Mouse (Mus musculus) lung, postnatal 10 days (tissue): ENCODE measurements at regions not wholly inside any gene's neighbourhood (a gene's known extent, or its start where the extent isn't known, plus 50 kb on each side); places are given as distances from the start of the nearest gene placed in this dataset.

Experiments used
- DNase-seq: peaks from one replicate; pipeline ENCODE4 v3.0.0; 2021

GRCm38 (mm10) chr9:101546213-101546832, 294.7 kb upstream of the Ppp2r3a start:
- no peak for DNase-seq

DNA sequence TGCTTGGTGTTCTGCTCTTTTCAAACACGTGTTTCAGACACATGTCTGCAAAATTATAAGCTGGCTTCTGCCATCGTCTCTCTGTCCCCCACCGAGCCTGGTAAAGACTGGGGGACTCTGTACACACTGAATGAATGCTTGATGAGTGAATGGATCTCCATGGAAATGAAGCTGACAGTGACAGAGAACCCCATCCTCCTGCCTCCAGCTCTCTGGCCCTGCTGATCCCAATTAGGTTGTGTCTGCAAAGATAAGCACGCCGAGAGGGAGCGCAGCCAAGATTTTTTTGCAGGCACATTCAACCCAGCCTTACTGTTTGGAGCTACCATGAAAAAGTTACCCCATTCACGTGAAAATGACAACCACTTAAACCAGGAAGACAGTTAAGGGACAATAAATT, 266.5 kb upstream of the Ppp2r3a start:
- DNase-seq = no peak

DNA sequence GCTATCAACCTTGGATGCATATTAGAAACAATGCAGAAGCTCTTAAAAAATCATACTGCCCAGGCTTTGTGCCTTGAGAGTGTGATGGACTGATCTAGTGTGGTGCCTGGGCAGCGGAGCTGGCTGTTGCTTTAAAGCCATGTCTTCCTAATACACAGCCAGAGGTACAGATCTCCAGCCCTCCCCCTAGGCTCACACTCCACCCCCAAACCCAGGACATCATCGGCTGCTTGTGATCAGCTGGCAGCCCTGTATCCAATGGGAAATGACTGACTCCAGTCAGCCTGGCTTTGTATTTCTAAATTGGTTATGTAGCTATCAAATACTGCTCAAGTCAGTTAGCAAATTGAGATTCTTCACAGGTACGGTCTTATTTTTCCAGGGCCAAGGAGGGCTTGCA, 259.2 kb upstream of the Ppp2r3a start:
- DNase-seq = no peak

- DNase-seq = no peak
These were observed 257.6 kb upstream of the Ppp2r3a start for GRCm38 (mm10) chr9:101509196-101509595.

GRCm38 (mm10) chr9:101507023-101507690, 255.6 kb upstream of the Ppp2r3a start:
- DNase-seq = no peak

- DNase-seq = peak; percentile 33
These were observed 250.3 kb upstream of the Ppp2r3a start for GRCm38 (mm10) chr9:101501706-101502465.

- no peak for DNase-seq
These were observed 249.4 kb upstream of the Ppp2r3a start for GRCm38 (mm10) chr9:101501036-101501435.

GRCm38 (mm10) chr9:101498721-101499120, 247.1 kb upstream of the Ppp2r3a start:
- no peak for DNase-seq

GRCm38 (mm10) chr9:101495768-101496167, 244.2 kb upstream of the Ppp2r3a start:
- DNase-seq = no peak

GRCm38 (mm10) chr9:101489013-101489412, 237.4 kb upstream of the Ppp2r3a start:
- DNase-seq = no peak

DNA sequence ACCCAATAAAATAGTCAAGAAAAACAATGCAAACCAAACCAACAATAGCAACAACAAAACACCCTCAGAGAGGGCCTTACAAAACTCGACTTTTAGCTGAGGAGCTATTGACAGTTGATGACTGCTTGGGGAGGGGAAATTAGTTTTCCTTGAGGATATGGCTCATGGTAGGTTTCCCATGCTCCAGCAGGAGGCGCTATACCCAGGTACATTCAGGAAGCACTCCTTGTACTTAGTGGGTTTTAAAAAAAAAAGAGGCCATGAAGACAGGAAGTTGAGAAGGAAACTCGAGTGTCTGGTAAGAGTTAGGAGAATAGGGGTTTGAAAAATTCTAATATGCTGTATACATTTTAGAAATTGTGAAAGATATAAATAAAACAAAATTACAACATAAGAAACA, 224.6 kb upstream of the Ppp2r3a start:
- DNase-seq = no peak

- DNase-seq = no peak
These were observed 221.5 kb upstream of the Ppp2r3a start for GRCm38 (mm10) chr9:101473074-101473461.

DNA sequence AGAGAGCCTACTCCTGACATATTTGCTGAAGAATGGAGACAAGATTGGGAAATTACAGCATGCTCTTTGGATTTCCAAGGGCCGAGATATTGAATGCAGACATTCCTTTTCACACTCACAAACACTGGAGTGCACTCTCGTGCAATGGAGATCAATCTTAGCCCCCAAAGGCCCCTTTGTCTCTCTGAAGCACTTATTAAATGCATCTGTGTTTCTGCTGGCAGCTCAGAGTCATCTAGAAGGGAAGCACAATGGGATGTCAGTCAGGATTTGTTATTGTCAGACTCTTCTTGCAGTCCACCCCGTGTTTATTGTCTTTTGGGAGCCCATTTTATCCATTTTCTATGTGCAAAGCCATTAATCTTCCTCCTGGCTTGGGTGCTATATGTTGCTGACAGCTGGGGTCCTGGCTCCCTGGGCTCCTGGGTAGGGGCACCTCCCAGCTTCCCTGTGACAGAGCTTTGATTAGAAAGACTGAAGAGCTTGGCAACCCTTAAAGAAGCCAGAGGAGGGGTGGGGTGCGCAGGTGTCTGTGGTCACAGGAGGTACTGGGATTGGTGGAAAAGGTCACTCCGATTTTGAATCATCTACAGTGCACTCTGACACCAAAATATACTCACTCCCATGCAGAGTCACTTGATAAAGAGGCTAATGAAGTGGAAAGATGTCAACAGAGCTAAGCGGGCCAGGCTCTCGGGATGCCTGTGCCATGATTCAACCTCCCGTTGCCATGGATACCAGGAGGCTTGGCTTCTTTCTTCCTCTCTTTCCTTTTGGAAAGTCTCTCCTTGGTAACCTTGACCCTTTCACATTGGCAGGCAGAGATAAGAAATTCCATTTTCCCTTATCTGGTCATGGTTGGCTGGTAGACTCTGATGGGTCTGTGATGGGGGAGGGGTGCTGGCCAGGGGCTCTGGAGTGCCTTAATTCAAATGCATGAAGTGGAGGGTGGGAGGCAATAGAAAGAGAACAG, 220.8 kb upstream of the Ppp2r3a start:
- peak; percentile 30 for DNase-seq

DNA sequence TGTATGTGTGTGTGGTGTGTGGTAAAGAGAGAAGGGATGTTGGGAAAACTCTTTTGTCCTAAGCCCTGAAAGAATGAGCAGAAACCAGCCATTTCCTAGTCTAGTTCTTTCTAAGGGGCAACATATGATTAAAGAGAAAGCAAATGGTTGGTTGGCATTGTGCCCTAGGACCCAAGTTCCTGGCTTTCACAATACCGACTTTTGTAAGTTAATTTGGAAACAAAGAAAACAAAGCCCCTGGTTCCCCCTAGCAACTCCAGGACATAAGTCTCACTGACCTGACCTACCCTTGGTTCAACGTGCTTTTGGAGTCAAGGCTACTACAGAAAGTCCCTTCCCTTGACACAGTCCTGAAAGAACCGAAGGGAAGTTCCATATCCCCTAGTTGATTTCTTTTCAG, 220.1 kb upstream of the Ppp2r3a start:
- no peak for DNase-seq

GRCm38 (mm10) chr9:101469756-101470155, 218.2 kb upstream of the Ppp2r3a start:
- DNase-seq = no peak

GRCm38 (mm10) chr9:101464727-101465427, 213.3 kb upstream of the Ppp2r3a start:
- peak; percentile 12 for DNase-seq

- DNase-seq = no peak
These were observed 207.5 kb upstream of the Ppp2r3a start for GRCm38 (mm10) chr9:101458947-101459627.

DNA sequence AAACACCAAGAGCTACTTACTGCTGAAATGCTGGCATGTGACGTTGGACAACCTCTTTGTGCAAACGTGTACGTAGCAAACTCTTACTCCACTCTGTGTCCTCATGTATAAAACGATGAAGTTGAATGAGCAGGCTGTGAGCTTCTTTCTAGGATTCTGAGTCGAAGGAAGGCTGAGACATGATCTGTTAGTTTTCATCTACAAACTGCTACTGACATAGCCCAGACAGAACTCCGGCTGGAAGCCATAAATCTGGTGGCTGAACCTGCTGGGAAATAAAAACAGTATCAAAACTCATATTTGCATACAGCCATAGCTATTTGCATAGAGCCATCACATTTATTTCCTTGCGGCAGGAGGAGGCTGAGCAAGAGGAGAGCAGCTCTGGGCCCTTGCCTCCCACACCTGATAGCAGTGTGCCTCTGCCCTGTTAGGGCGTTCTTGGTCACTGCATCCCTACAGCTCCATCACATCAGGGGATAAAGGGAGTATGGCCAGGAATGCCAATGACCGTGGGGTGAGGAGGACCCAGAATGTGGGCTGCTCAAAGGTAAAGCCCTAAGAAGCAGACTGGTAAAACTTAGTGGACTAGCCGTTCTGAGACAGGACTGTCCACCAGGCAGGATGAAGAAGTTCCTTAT, 206.8 kb upstream of the Ppp2r3a start:
- DNase-seq = no peak

DNA sequence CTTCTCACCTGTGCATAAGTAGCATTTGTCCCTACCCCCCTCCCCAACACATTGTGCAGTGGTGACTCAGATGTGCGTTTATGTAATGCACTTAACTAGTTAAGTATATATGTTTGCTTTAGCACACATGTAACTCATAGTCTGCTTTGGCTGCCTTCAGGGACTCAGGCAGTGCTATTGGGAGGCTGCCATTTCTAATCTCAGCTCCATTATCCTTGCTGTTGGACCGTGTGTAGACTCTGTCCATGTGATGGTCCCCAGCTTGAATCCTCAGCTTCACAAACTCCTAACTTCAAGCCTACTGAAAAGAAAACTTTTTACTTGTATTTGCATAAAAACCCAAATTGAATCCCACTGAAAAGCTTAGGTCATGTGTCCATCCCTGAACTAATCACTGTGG, 194.7 kb upstream of the Ppp2r3a start:
- DNase-seq = no peak

DNA sequence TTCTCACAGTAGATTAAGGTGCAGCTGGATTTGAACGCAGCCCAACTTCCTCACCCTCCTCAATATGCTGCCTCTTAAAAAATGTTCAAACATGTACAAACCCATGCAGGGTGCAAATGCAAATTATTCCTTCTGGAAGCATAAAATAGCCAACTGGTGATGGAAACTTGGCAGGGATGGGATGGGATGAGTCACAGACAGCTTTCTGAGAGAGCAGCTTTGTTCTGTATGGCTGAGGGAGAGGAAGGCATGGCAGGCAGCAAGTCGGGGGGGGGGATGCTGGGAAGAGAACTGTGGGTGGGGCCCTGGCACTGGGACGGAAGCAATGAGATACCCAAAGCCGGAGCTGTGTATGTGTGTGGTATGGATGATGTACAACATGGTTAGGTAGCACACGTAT, 194.2 kb upstream of the Ppp2r3a start:
- peak; percentile 68 for DNase-seq

DNA sequence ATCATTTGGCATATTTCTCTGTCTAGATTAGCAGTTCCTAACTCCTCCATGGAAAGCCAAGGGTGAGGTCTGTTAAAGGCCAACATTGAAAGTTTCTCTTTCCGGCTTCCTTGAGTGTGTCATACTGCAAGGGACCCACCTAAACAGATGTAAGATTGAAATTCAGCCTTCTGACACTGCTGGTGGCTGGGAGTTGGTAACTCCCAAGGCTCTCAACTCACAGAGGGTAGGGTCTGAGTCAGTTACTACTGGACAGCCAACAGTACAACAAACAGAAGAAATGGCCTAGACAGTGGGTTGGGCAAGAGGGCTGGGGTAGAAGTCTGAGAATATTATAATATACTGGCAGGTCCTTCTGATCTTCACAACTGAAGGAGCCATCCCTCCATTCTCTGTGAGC, 193.7 kb upstream of the Ppp2r3a start:
- DNase-seq = no peak
